Mouse (Mus musculus) heart, postnatal 25 days (tissue): Measurements from ENCODE around the gene Gabpb2. TPM values are rescaled to one million over a fixed set of nuclear protein-coding genes. Genes with fewer than 3 reads are reported as not detected.
"Not testable (repeated sequence)": the region's sequence is repeated elsewhere in the genome, so short reads cannot be mapped to it uniquely, and the experiment has no call there.

Source experiments
- DNase-seq: peaks from one replicate; pipeline ENCODE4 v3.0.0; 2022; ENCODE audit warnings: low spot score
- intact Hi-C: fragments of 180-260 bp; cut with DNase I; formaldehyde crosslinking; loops from one replicate; pipeline ENCODE4 v1.15.1; 2025
- total RNA-seq, 2 experiments: library from RNA; stranded (reverse); gene quantifications; 2 replicates each; pipeline ENCODE4 v1.2.3; 2021

Gene Gabpb2
- total RNA-seq, 2 experiments from 2014 or later: 12.7 to 14.1 TPM

DNA sequence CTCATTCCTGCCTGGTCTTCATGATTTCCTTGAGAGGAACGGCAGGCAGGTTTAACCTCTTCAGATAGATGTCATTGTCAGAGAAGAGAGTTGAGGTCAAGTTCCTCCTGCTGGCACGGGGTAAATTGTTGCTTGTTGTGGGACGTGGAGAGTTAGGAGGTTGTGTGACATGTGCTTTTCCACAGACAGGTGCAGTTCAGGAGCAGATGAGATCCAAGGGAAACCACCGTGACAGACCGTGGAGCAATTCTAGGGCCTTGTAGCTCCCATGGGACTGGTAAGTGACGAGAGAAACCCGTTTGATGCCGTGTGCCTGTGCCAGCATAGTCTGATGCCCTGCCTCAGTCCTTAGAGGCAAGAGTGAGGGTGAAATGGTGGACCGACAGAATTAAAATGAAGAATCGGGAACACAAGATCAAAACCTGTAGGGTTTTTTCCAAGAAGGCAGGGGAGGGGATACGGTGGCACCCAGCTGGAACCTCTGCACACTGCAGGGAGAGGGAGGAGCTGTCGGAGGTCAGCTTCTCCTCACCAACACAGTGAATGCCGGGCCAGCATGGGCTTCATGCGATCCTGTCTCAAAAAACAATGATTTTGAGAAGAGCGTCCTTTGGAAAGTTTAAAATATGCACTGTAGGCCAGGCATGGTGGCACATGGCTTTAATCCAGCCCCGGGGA, 15.7 kb upstream of the Gabpb2 start:
- intact Hi-C loops: no loop called here
- DNase-seq: no peak

DNA sequence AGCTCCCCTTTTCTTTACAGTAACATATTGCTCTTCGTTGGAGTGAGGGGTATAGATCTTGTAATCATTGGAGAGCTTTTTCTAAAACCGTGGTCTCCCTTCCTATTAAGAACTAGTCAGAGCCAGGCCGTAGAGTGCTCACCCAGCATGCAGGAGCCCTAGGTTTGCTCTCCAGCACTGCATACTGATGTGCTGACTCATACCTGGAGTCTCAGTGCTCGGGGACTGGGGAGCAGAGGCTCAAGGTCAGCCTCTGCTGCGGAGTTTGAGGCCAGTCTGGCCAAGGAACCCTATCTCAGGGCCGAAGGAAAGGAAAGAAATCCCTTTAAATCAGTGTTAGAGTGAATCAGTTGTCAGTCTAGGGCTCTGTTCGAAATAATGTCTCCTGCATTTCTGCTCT, 15.1 kb upstream of the Gabpb2 start:
- intact Hi-C loops: no loop called here
- DNase-seq: no peak

DNA sequence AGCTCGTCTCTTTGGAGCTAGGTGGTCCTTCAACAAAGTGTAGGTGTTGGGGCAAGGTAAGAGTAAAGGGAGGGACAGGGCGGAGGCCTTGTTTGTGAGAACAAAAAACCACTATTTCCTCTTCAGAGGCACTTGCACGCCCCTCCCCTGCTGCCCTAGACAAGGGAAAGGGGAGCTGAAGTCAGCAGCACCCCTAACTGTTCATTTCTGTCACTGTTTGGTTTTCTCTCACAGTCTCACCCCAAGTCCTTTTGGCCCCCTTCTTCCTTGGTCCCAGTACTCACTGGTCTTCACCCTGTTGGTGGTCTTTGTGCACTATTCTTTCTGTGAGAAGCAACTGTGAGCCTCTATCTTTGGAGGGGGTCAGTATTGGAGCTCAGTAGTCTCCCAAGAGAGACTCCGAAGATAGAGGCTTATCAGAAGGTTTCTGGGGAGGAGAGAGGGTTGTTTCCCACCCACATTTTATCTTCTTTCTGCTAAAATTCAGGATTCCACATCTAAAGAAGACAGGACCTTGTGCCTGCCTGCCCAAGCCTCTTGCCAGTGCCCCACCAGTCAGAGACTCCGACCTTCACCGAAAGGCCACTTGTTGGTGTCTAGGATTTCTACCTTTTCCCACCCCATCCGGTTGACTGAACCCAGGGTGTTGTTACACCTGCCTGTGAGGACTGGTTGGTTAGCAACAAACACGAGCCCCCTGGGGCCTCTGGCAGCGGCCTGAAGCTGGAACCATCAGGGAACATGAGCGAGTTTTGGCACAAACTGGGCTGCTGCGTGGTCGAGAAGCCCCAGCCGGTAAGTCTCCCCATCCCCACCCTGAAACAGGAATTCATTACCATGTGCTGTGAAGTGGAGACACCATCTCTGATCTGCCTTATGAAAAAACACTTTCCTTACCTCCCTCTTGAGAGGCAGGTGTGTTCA, 13.8 kb upstream of the Gabpb2 start, which contains the start of gene Mllt11:
TSS of gene Mllt11 (minus strand) at position 874 of the 924 bp plus-strand sequence.
- no peak for DNase-seq
- intact Hi-C loops: no loop called here

GRCm38 (mm10) chr3:95230495-95231297, 13.0 kb upstream of the Gabpb2 start:
- no peak for DNase-seq
- intact Hi-C loops: no loop called here

- intact Hi-C loops: no loop called here
- peak; percentile 66 for DNase-seq
These were observed 12.2 kb upstream of the Gabpb2 start for GRCm38 (mm10) chr3:95229781-95230494.

DNA sequence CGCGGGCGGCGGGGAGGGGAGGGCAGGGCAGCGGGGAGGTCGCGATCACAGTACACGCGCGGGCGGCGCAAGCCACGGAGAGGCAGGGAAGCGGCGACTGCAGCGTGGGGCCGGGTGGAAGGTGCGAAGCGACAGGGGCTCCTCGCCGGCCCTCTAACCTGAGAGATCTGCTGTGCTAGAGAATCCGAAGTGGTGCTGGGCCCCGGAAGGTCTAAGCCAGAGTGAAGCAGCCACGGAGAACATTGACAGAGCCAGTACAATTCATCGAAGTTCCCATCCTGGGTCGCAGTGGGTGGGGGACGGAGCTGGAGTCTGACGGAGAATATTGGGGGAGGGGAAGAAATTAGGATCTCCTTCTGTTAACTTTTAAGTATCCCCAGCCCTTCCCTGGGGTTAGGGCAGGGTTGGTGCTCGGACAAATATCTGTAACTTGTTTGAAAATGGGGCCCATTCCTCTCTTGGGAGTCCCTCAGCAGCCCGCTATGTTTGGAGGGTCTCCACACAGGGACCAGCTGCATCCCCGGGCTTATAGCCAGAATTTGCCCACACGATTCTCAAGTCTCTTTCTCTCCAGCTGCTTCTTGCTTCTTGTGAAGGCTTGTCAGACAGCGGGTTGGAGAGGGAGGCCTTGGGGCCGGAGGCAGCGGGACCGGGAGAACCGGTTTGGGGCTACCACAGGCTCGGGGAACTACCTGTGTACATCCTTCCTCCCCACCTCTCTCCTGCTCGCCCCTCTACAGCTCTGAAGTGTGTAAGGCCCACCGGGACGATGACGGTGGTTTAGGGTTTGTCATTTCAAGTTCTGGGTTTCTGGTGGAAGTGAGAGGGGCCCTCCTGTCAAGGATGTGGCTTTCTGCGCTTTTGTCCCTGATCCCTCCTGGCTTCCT, 11.4 kb upstream of the Gabpb2 start:
- no peak for DNase-seq
- intact Hi-C loops: loop anchor here (1.0 kb wide), 1 partner anchor 12 kb away; the partner anchor contains the start of gene Gabpb2

DNA sequence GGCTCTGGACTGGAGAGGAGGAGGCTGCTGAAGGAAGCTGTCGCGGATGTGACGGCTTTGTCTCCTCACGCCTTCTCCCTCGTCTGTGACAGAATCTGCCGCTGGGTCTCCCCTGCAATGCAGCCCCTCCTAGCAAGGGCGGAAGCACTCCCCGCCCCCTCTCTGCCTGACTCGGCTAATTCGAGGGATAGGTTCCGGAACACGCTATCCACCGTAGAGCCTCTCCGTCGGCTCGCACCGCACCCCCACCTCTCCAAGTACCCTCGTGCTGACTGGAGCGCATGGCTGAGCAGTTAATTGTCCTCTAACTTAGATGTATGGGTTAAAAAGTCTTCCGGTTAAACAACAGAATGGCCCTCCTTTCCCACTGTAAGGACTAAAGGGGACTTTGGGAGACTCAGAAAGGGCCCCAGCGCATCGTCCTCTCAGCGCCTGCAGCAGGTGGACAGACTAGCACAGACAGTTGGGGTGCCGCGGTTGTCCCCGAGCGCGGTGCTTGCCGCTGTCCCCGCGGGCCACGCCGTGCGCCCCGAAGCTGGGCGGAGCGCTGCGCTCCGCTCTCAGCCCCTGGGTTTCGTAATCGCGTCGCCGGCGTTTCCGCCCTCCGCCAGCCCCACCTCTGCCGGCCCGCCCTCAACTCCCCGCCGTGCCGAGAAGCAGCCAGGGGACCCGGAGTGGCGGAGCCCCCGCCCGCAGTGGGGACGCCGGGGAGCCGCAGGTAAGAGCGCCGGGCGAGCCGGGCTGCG, 10.6 kb upstream of the Gabpb2 start, which contains the start of gene Cdc42se1:
TSS of gene Cdc42se1 (plus strand) at position 585 of the 746 bp plus-strand sequence.
- intact Hi-C loops: loop anchor here (1.0 kb wide), 1 partner anchor 11 kb away; the partner anchor contains the start of gene Gabpb2
- peak; percentile 83 for DNase-seq

- no peak for DNase-seq
- intact Hi-C loops: no loop called here
These were observed 9.5 kb upstream of the Gabpb2 start for GRCm38 (mm10) chr3:95227214-95227613.

DNA sequence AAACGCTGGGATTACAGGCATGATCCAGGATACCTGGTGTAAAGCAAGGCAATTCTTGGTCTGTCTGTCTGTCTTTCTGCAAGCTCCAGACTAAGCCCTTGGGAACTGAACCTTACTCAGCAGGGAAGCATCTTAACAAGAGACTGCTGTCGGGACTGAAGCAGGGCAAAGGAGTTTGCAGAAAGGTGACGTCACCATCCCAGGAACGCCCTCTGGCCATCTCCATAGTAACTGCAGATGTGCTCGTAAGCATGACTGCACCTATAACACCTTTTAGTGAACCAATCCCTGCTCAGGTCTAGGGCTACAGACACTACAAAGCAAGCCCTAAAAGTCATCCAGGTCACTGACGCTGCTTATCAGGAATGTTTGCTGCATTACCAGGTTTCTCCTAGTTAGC, 6.6 kb upstream of the Gabpb2 start:
- intact Hi-C loops: no loop called here

GRCm38 (mm10) chr3:95223041-95223440, 5.3 kb upstream of the Gabpb2 start:
- DNase-seq: no peak
- intact Hi-C loops: no loop called here

More for the DNA sequence above, 6.6 kb upstream of the Gabpb2 start:
- no peak for DNase-seq

GRCm38 (mm10) chr3:95218466-95219137, 886 bp upstream of the Gabpb2 start:
- no peak for DNase-seq
- intact Hi-C loops: loop anchor here (5.0 kb wide), 1 partner anchor 44 kb away; no protein-coding TSS in a partner anchor

GRCm38 (mm10) chr3:95216655-95217254, 961 bp downstream of the Gabpb2 start:
- DNase-seq: no peak
- intact Hi-C loops: loop anchor here (1.0 to 5.0 kb wide), 4 partner anchors 12 to 74 kb away; partner anchors contain the start of genes Cdc42se1, Mindy1 and Tnfaip8l2

DNA sequence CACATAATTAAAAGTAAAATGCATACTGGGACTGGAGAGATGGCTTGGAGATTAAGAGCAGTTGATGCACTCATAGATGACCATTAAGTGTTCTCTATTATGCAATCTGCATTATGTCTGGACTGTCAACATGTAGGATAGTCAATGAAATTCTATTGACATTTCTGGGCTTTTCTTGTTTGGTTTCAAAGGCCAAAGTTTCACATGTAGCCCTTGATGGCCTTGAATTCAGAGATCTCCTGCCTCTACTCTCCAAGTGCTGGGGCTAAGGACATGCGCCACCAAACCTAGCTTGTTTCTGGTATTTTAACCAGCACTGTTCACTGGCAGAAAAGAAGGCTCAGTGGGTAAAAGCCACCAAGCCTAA, 4.1 kb downstream of the Gabpb2 start:
- no peak for DNase-seq
- intact Hi-C loops: no loop called here

- DNase-seq, intact Hi-C loops: not testable (repeated sequence)
These were observed 4.7 kb downstream of the Gabpb2 start for GRCm38 (mm10) chr3:95212889-95213608.

DNA sequence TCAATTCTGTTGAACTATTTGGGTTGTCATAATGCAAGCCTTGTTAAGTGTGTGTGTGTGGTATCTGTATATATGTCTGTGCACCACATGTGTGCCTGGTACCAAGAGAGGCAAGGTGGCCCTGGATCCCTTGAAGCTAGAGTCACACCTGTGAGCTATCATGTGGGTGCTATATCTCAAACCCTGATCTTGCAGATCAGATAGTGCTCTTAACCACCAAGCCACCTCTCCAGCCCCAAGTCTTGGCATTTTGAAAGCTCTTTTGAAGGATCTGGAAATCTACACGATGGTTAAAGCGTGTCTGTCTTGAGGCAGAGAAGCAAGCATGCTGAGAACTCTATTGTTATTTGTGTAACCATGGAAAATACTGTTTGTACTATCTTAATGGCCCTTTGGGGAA, 7.1 kb downstream of the Gabpb2 start:
- intact Hi-C loops: no loop called here
- no peak for DNase-seq

DNA sequence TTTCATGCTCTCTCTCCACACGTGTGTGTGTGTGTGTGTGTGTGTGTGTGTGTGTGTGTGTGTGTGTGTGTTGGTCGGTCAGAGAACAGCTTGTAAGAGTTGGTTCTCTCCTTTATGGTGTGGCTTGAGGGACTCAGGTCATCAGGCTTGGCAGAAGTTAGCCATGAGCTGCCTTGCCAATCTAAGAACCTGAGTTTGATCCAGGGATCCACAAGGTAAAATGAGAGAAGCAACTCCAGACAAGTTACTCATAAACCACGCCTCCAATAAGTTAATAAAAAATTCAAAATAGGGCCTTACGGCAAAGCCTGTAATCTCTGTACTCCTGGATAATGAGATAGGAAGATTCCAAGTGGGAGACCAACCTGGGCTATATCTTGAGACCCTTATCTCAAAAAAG, 9.4 kb downstream of the Gabpb2 start:
- intact Hi-C loops: no loop called here
- no peak for DNase-seq
